15 mouse cellular contexts compared by ENCODE assay signal in genomic region chr13:24511932-24512520, GRCm38 (mm10).
"Had no signal": no experiment of that assay in that cellular context is flagged by ENCODE, and none has a peak within 500 bp of the region (broad histone marks: within the 10 kb centered on the region; RNA-seq: fewer than 3 reads in every experiment).

No protein-coding gene starts in this region.

- H3K4me3 ChIP-seq: kidney, embryonic 15.5 days; limb, embryonic 13.5 days; midbrain, embryonic 12.5 days; myocyte; neural tube, embryonic 15.5 days; stomach, embryonic 15.5 days had no signal

- H3K27me3 ChIP-seq: kidney, embryonic 15.5 days; limb, embryonic 13.5 days; midbrain, embryonic 12.5 days; neural tube, embryonic 15.5 days; stomach, embryonic 15.5 days had no signal

- H3K4me1 ChIP-seq: kidney, embryonic 15.5 days; limb, embryonic 13.5 days; midbrain, embryonic 12.5 days; neural tube, embryonic 15.5 days; stomach, embryonic 15.5 days had no signal

- H3K4me2 ChIP-seq: kidney, embryonic 15.5 days; limb, embryonic 13.5 days; midbrain, embryonic 12.5 days; neural tube, embryonic 15.5 days; stomach, embryonic 15.5 days had no signal

- H3K27ac ChIP-seq: kidney, embryonic 15.5 days; limb, embryonic 13.5 days; liver, embryonic 14.5 days; midbrain, embryonic 12.5 days; neural tube, embryonic 15.5 days; stomach, embryonic 15.5 days had no signal

- DNase-seq: kidney, adult 11 months; kidney, postnatal 14 days; left cerebral cortex, postnatal 4 days; lung, adult 18-20 months; right cerebral cortex, postnatal 4 days; spleen, adult 18-20 months; thymus, adult 2 months; thymus, postnatal 25 days had no signal

- H3K9me3 ChIP-seq: kidney, embryonic 15.5 days; limb, embryonic 13.5 days; midbrain, embryonic 12.5 days; neural tube, embryonic 15.5 days; stomach, embryonic 15.5 days had no signal

- H3K9ac ChIP-seq: kidney, embryonic 15.5 days; limb, embryonic 13.5 days; liver, embryonic 14.5 days; midbrain, embryonic 12.5 days; neural tube, embryonic 15.5 days; stomach, embryonic 15.5 days had no signal

- H3K36me3 ChIP-seq: kidney, embryonic 15.5 days; limb, embryonic 13.5 days; midbrain, embryonic 12.5 days; neural tube, embryonic 15.5 days; stomach, embryonic 15.5 days had no signal
